Mouse (Mus musculus) left cerebral cortex, adult 18-20 months (tissue): ENCODE data around the gene Tstd1. TPM values are rescaled to one million over a fixed set of nuclear protein-coding genes. Genes with fewer than 3 reads are reported as not detected.

Experiments
- DNase-seq, 2 experiments: peaks; one replicate each; pipeline ENCODE4 v3.0.0; 2021 to 2022; ENCODE audit warnings: low spot score in 2 of 2, mixed read lengths in 1 of 2
- long read RNA-seq, 2 experiments: library from polyadenylated mRNA; stranded (forward); transcript quantifications; one replicate each; pipeline ENCODE4 v2.0.0; 2021
- total RNA-seq, 2 experiments: library from RNA; stranded (reverse); gene quantifications; 2 replicates each; pipeline ENCODE4 v1.2.3; 2021

Gene Tstd1
- 1 to 10 TPM; 1.4 to 2.3 TPM for total RNA-seq
- long read RNA-seq, experiment 1 = 0 reads
- long read RNA-seq, experiment 2, partial matches to known transcripts = 0 of 1 reads
- long read RNA-seq, experiment 2, other reads (novel, unspliced or antisense) = 0 of 1 reads

GRCm38 (mm10) chr1:171418660-171419059, at the start of gene Tstd1:
Gene Tstd1, plus strand, starts transcription at chr1:171418872.
- no peak for DNase-seq

DNA sequence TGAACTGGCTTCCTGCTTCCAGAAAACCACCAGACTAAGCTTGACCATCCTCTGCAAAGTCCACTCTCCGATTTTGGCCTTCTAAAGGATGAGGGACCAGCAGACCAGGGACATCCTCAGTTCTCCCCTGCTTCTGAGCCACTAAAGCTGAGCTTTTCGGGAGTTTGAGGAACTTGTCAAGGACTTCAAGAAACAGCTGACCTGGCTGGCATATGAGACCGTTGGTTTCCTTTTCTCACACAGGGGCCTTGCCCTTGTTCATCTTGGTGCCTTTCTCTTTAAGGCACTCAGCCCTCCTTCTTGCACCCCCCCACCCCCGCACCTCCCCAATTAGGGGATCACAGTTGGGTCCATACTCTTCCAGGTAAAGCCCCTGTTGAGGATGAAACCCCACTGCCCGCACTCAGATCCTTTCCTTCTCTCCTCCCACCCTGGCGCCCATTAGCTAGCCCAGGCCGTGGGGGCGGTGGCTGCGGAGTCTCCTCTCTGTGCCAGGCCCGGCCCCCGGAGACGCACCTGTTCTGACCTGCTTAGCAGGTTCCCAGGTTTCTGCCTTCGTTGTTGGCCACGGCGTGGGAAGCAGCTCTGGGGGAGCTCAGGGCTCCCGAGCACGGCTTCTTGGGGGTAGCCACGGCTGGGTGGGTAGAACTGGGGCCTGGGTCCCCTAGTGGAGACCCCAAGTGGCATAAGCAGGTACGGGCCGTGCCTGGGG, 48.7 kb upstream of the Tstd1 start, which contains the start of gene Nectin4:
Nectin4 (plus strand) TSS at position 255 of the 712 bp plus-strand sequence.
- DNase-seq = no peak

DNA sequence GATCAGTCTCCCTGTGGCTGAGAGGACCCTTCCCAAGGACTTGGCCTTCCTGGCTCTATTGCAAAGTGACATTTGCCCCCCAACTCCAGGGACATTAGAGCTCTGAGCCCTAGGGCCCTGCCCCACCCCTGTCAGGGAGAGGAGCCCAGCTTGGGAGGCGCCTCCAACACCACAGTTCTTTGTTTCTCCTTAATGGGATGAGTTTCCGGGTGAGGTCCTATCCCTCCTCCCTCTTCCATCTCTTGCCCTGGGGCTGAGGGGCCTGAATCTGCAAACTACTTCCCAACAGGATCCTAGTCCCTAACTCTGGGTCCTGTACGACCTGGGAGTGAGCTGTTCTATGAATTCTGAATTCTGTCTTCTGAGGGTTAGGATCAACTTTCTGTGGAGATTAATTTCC, 45.8 kb upstream of the Tstd1 start:
- DNase-seq = no peak

DNA sequence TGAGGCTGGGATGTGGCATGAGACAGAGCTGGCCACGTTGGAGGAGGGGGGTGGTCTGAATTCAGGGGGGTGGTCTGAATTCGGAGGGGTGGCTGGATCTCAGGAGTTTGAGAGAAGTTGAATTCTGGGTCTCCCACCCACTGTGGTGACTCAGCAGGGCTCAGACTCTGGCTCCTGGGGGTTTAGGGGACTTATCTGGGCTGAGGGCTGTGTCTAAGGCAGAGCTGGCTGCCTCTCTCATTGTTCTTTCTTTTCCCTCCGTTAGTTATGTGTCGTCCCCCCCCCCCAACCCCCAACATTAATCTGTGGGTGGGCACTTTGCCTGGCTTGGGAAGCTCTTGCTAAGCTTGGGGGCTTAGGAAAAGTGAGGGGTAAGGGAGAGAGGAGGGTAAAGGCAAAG, 44.7 kb upstream of the Tstd1 start:
- DNase-seq = no peak

- no peak for DNase-seq
These were observed 43.0 kb upstream of the Tstd1 start for GRCm38 (mm10) chr1:171375646-171376097.

DNA sequence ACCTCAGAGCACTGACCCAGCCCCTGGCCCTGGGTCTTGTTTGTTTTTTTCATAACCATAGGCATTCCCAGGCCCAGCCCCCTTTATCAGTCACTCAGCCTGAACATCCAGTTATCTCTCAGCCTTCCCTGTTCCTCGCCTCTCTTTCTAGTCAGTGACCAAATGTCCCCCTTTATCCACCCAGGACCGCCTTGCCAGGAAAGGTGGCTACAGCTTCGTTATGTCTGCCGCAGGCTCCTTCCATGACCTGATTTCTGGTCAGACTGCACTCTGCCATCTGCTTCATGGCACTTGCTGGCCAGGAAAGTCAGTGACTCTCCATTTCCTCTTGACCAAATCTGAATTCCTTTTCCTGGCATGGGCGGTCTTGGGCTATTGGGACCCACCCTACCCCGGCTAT, 40.4 kb upstream of the Tstd1 start:
- no peak for DNase-seq

DNA sequence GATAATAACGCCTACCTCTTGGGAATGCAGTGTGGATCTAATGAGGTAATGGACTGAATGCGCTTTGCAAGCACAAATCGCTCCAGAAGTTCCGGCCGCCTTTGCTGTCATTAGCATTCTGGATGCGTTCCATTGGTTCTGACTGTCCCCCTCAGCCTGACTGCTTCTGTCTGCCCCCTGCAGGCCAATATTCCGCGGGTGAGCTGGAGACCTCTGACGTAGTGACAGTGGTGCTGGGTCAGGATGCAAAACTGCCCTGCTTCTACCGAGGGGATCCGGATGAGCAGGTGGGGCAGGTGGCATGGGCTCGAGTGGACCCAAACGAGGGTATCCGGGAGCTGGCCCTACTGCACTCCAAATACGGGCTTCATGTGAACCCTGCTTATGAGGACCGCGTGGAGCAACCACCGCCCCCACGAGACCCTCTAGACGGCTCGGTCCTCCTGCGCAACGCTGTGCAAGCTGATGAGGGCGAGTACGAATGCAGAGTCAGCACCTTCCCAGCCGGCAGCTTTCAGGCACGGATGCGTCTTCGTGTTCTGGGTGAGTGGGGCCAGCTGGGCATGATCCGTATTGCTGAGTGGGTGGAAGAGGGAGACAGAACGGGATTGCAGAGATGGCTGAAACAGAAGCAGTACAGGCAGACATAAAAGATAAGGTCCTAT, 38.6 kb upstream of the Tstd1 start:
- DNase-seq = peak; percentile 73 to 81

DNA sequence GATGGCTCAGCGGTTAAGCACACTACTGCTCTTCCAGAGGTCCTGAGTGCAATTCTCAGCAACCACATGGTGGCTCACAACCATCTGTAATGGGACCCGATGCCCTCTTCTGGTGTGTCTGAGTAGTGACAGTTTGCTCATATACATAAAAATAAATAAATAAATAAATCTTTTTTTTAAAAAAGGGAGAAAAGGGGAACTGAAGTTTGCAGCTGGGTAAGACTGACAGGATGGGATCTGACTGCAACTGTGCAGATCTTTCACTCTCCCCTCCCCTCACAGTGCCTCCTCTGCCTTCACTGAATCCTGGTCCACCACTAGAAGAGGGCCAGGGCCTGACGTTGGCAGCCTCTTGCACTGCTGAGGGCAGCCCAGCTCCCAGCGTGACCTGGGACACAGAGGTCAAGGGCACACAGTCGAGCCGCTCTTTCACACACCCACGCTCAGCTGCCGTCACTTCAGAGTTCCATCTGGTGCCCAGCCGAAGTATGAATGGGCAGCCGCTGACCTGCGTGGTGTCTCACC, 36.5 kb upstream of the Tstd1 start:
- no peak for DNase-seq

DNA sequence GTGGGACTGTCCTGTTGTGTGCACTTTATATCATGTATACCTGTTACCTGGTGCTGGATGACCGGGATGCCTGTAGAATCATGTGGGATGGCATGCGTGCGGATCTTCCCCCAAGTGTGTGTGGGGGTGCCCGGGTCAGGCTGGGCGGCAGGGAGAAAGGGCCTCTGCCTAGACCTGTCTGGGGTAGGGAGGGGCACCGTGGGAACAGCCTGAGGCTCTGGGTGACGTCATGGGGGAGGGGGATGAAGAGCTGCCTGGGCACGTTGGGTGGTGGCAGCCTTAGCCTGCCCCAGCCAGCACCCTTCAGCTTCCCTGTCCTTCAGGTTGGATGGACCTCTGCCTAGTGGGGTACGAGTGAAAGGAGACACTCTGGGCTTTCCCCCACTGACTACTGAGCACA, 34.3 kb upstream of the Tstd1 start:
- no peak for DNase-seq

- DNase-seq = no peak
These were observed 33.5 kb upstream of the Tstd1 start for GRCm38 (mm10) chr1:171385171-171385570.

- no peak for DNase-seq
These were observed 31.6 kb upstream of the Tstd1 start for GRCm38 (mm10) chr1:171387099-171387498.

GRCm38 (mm10) chr1:171388376-171389102, 30.1 kb upstream of the Tstd1 start, which contains the start of gene Arhgap30:
Gene Arhgap30, plus strand, starts transcription at chr1:171388954.
- no peak for DNase-seq

DNA sequence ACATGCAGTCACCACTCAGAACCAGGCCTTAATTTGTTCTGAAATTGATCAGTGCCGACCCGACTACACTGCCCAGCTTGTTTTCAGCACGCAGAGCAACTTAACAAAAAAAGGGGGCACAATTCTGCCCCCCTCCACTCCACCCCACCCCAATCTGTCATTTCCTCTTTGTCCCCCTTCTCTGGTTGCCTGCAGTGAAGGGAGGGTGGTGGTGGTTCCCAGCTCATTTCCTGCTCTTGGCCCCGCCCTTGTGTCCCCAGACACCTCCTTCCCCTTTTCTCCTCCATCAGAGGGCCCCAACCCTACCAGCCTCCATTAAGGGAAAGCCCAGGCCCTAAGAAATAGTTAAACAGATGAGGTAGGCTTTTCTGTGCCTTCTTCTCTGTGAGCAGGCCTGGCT, 28.6 kb upstream of the Tstd1 start:
- no peak for DNase-seq

GRCm38 (mm10) chr1:171401821-171402220, 16.9 kb upstream of the Tstd1 start:
- no peak for DNase-seq

DNA sequence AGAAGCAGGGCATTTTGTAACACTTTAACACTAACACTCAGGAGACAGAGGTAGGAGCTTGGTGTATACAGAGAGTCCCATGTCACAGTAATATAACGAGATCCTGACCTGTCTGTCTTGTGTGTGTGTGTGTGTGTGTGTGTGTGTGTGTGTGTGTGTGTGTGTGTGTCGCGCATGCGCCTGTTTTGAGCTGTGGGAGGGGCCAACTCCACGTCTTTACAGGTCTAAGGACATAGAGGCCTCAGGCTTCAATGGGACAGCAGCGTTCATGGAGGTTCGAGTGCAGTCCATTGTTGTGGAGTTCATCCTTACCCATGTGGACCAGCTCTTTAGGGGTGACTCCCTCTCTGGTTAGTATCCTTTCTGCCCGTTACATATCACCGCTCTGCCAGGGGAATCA, 15.7 kb upstream of the Tstd1 start:
- DNase-seq = no peak

- DNase-seq = no peak
These were observed 11.4 kb upstream of the Tstd1 start for GRCm38 (mm10) chr1:171407263-171407662.

DNA sequence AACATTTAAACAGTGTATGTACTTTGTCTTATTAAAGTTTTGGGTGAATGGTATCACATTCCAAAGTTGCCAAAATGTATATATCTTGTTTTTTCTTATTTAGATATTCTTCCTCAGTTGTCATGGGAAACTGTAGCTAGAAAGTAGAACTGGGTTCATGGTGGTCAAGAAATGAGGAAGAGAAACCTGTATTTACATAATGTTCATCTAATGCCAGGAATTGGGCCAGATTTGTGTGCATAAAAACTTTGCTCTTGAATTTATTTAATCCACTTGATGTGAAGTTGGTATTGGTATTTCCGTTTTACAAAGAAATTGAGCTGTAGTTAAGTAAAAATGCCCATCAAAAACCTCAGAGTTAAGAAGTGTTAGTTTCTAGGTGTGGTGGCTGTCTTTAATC, 8.4 kb upstream of the Tstd1 start:
- no peak for DNase-seq

DNA sequence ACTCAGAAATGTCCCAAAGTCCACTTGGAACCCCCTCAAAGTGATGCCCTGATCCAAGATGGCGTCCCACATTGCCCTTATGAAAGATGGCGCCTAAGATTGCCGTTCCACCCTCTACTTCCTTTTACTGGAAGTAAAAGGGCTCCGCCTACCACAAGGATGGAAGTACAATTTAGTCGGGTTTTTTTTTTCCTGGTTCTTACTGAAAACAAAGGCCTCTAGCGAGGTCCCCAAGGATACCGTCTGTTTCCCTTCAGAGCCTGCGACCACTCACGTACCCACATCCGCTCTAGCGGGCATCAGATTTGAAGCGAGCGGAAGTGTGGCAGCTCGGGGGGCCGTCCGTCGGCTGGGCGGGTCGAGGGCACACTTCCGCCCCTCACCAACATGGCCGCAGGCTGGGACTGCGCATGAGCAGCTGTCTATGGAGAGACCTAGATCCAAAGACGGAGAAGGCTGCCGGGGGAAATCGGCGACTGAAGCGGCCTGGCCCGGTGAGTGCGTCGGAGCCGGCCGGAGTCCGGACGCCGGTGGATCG, 7.7 kb upstream of the Tstd1 start, which contains the start of gene Usf1:
Usf1 (plus strand) TSS at position 367 of the 538 bp plus-strand sequence.
- DNase-seq = peak; percentile 94

DNA sequence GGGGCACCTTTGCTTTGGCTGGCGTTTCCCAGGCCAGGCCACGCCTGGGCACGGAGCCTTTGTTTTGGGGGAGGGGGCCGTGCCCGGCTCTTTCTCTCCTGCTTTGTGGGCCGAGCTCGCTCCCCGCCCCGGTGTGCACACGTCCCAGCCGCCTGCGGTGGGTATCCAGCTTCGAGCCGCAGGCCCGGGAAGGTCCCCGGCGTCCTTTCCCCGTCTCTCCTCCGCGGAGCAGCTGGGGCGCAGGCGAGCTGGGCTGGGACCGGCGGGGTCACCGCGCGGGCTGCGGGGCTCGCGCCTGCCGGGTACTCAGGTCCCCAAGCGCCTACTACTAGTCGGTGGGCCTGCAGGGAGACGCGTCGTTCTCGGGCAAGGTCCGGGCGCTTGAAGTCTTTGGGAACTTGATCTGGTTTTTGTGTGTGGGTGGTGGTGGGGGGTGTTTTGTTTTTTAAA, 7.2 kb upstream of the Tstd1 start:
- no peak for DNase-seq

DNA sequence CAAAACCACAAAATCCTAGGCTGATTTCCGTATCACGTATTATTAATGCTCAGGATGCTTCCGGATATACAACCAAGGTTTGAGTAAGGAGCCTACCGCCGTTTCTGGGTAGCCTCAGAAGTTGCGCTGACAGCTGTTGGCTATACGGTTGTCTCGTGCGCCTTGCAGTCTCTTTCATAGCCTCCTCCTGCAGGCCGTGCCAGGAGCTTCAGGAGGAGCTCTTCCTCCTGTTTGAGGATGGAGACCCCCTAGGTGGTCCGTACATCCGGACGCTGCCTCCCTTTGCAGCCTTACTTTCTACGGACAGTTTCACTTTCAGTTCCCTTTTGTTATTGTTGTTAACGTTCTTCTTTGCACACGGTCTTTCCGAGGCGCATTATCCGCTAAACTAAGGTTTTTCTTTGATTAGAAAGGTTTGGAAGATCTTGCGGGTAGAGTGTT, 6.7 kb upstream of the Tstd1 start:
- peak in 1 of 2 experiments; percentile 18 for DNase-seq

DNA sequence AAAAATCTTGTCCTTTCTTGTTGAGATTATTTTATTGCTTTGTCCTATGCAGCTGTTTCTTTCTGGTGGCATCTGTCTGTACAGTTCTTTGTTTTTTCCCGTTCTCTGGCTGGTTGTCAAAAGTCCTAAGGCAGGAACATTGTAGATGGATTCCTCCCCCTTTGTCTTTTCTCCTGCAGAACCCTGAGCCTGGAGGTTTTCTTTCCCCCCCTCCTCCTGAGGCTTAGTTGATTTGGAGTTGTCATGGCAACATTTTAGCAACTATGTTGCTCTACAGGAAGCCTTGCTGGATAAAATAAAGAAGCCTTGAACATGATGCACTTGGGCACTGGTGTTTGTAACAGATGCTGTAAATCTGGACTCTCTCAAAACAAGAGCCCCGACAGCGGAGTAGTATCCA, 6.2 kb upstream of the Tstd1 start:
- no peak for DNase-seq
